Mouse (Mus musculus) erythroblast, adult 5-6 weeks (primary cell): ENCODE results near the gene Rnf169. TPM values are rescaled to one million over a fixed set of nuclear protein-coding genes. Genes with fewer than 3 reads are reported as not detected.
"Not testable (repeated sequence)": the region's sequence is repeated elsewhere in the genome, so short reads cannot be mapped to it uniquely, and the experiment has no call there.

Experiments
- ATAC-seq: replicated peaks from 2 replicates; pipeline ENCODE4 v1.8.0; 2016; ENCODE audit warnings: moderate number of reproducible peaks, mild to moderate bottlenecking, moderate TSS enrichment, inconsistent platforms; ENCODE audit not compliant: poor library complexity, low FRiP score, severe bottlenecking
- total RNA-seq, 2 experiments: library from RNA; stranded (forward) in 1 of 2; stranded (reverse) in 1 of 2; fragments of 150-400 nt in 1 of 2; fragments of 200-764, 138-1000 nt in 1 of 2; gene quantifications; 2 replicates each; pipeline versions ENCODE4 v1.2.3 to v1.2.4; 2015 to 2017; ENCODE audit warnings: low replicate concordance in 2 of 2

Rnf169 gene
- total RNA-seq, 2 experiments from 2014 or later = 2.3 to 5.3 TPM

GRCm38 (mm10) chr7:99956095-99956494, 24.2 kb downstream of the Rnf169 start:
- ATAC-seq = no peak

- no peak for ATAC-seq
These were observed 26.0 kb downstream of the Rnf169 start for GRCm38 (mm10) chr7:99954212-99954611.

DNA sequence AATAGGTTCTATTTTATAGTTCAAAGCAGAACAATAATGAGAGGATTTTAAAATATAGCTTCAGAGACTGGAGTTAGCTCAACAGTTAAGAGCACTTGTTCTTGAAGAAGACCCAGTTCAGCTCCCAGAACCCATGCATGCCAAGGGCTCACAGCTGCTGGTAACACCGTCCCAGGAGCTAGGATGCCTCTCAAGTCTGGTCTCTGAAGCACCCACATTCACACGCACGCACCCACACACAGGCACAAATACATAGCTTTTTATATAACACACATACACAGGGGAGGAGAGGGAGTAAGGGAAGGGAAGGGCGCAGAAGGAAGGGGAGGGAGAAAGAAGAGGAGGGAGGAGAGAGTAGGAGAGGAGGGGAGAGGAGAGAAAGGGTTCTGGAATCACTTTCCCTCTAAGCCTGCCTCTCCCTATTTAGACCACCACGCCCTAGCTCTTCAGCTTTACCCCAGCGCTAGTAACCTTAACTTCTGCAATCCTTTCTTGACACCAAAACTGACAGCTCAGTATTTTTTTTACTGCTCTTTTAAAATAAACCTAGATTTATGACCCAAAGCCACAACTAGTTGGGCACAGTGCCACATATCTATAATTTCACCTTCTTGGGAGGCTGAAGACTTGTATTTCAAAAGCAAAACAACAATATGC, 26.7 kb downstream of the Rnf169 start:
- ATAC-seq = no peak

DNA sequence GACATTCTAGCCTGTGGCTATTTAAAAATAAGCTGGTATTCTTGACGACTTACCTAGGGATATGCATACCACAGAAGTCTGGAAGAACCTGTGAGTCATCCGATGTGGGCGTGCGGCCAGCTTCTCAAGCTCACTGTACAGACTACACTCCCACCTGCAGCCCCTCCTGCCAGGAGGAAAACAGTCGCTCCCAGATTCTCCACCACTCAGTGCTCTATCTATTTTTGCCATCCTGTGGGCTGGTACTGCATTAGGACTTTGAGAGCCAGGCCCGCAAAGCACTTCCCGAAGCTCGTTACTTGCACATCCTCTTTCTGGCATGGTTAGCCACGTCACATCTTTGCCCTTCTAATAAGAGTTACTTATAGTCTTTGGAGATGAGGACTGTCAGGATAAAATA, 32.9 kb downstream of the Rnf169 start:
- ATAC-seq = no peak

GRCm38 (mm10) chr7:99946356-99946755, 33.9 kb downstream of the Rnf169 start:
- ATAC-seq = no peak

DNA sequence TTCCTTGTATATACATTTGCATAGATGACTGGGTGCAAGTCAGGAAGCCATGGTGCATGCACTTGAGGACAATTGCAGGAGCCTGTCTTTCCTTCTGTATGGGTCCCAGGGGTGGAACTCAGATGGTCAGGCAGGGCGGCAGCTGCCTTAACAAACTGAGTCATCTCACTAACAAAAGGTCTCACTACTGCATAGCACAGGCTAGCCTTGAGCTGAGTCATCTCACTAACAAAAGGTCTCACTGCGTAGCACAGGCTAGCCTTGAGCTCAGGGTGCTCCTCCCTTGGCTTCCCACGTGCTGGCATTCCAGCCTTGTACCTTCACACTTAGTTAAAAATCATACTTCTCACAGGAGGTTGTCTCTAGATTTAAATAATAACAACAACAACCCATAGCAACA, 34.3 kb downstream of the Rnf169 start:
- no peak for ATAC-seq

- ATAC-seq = not testable (repeated sequence)
These were observed 35.2 kb downstream of the Rnf169 start for GRCm38 (mm10) chr7:99945012-99945411.

DNA sequence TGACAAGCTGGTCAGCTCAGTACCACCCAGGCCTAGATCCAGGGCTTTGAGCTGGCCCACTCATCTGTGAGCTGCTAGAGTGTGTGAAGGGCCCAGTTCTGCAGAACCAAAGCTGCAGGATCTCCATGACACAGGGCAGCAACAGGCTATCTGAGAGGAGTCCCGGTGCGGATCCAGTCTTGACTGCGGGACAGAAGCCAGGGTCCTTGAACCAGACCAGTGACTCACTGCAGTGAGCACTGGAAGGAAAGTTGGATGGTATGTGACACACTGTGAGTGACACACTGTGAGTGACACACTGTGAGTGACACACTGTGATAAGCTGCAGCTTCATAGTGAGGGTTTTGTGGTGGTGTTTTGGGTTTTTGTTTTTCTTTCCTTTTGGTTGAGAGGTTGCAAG, 35.7 kb downstream of the Rnf169 start:
- ATAC-seq = no peak

- no peak for ATAC-seq
These were observed 39.6 kb downstream of the Rnf169 start for GRCm38 (mm10) chr7:99940669-99941068.

DNA sequence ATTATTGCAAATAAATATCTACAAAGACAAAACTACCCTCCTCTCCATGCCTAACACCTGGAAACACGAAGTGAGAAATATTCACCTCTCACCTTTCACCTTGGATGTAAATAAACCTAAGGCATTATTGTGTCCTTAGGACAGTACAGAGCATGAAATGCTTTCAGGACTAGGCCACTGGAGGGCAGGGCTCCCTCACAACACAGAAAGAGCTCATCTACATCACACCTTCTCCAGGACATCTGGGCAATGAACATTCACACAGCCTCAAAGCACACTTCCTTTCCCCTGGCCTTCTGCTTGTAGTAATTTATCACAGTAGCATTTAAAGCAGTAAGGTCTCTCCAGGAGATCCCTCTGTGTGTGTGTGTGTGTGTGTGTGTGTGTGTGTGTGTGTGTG, 44.5 kb downstream of the Rnf169 start:
- ATAC-seq = no peak

DNA sequence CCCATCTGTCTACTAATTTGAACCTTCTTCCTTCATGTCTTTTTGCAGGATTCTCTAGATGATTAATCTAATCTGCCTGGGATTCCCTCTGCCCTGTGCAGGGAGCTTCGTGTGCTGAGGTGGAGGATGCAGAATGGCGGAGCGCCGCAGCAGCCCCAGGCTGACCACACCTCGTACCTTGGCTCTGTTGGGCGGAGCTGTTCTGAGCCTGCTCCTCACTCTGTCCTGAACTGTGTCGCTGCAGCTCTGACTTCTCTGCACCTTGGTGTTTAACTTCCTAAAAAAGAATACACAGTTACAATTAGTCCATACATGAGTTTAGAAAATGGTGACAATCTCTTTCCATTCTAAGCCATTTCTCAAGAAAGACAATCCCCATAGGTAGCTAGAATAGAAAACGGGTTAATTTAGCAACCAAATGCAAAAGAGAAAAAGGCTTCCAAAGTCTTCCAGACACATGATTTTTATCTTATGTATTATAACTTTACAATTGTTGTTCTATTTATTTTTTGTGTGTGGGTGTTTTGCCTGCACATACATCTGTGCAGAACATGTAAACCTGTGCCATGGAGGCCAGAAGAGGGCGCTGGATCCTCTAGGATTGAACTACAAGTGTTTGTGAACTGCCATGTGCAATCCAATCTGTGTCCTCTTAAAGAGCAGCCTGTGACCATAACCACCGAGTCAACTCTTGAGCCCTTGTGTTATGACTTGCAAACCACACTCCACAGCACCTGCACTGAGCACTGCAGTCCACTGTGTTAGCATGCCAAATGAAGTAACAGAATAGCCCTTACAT, 53.1 kb downstream of the Rnf169 start:
- no peak for ATAC-seq

DNA sequence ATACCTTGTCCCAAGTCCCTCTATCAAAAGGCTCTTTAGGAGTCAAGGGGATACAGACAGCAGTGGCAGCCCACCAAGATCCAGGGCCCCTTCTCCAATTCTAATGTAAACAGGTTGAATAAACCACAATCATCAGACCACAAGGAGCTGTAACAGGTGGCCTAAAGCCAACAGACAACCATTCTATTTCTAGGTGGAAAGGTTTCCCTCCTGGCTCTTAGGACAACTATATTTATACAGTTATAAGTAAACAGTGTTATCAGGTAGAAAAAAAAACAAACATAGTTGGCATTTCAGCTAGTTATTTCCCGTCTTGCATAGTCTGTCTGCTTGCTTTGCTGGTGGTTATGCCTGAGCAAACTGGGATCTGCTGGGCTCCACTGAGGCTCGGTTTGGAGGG, 59.8 kb downstream of the Rnf169 start:
- no peak for ATAC-seq

DNA sequence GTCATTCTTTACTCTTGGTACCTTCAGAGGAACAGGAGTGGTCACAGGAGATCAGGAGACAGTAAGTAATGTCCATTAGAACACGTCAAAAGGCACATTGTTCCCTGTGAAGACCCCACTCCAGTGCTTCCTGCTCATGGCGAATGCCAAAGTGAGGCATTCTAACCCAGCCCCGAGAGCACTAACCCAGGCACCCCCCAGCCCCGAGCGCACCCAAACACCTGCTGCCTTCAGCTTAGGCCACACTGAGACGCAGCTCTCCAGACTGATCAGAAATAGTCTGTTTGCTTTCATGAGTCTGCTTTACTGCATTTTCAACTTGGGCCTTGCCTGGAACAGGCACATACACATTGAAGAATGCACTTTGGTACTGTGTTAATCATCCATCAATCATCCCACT, 60.3 kb downstream of the Rnf169 start:
- no peak for ATAC-seq

DNA sequence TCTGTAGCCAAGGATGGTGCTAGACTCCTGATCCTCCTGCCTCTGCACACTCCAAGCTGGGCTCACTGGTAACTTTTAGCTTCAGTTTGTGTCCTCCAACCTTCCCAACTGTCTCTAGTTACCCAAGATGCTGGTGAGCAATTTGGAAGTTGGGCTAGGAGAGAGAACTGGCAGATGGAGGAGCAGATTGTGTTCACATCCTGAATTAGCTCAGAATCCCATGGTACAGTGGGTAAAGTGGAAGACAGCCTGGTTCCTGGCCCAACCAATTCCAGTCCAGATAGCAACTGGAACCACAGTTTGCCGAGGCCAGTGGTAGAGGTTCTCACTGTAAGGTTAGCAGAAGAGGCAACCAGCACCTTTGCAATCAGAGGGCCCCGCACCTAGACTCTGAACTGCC, 61.1 kb downstream of the Rnf169 start:
- ATAC-seq = no peak

GRCm38 (mm10) chr7:99917320-99917844, 62.9 kb downstream of the Rnf169 start:
- ATAC-seq = no peak

GRCm38 (mm10) chr7:99916741-99917319, 63.4 kb downstream of the Rnf169 start:
- no peak for ATAC-seq

DNA sequence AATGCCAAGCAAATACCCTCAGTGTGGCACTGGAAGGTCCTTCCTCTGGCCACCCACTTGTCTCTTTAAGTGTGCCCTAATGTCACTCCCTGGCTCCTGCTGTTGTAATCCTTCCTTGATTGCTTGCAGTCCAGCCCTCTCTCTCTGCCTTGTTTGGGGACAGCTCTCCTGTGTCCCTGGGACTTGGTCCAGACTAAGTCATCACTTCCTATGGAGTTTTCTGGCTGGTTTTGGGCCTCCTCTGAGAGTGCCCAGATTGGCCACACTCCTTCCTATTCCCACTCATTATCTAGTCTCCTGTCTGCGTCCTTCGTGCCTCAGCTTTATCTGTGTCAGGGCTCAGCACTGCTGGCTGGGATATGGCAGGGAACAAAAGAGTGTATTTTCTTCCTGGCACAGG, 64.7 kb downstream of the Rnf169 start:
- no peak for ATAC-seq

DNA sequence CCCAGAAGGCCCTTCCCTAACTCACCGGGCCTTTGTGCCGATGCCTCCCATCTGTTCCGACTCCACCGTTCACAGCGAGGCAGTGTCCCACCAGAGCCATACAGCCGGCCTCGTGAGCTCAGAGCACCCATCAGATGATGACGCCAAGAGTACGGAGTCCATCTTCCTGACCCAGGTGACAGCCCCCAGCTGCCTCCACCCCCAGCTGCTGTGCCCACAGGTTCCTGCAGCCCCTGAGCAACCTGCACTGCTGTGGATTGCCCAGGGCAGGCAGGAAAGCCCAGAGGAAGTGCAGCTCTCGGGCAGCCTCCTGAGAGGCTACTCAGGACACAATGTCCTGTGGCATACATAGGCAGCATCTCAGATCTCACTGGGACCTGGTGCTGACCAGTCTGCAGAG, 65.9 kb downstream of the Rnf169 start:
- no peak for ATAC-seq

GRCm38 (mm10) chr7:99911038-99911437, 69.2 kb downstream of the Rnf169 start:
- ATAC-seq = no peak

- no peak for ATAC-seq
These were observed 72.8 kb downstream of the Rnf169 start for GRCm38 (mm10) chr7:99907463-99907862.

- no peak for ATAC-seq
These were observed 73.9 kb downstream of the Rnf169 start for GRCm38 (mm10) chr7:99906346-99906745.
